Mouse (Mus musculus) gastrocnemius, adult 18-20 months (tissue): Measurements from ENCODE around the gene Sbk1. TPM values are rescaled to one million over a fixed set of nuclear protein-coding genes. Genes with fewer than 3 reads are reported as not detected.

Experiments
- DNase-seq: peaks from one replicate; pipeline ENCODE4 v3.0.0; 2021; ENCODE audit warnings: low spot score
- total RNA-seq, 2 experiments: library from RNA; stranded (reverse); gene quantifications; 2 replicates each; pipeline ENCODE4 v1.2.3; 2021

Sbk1 gene
- total RNA-seq, 2 experiments from 2014 or later: 18.7 to 18.8 TPM

DNA sequence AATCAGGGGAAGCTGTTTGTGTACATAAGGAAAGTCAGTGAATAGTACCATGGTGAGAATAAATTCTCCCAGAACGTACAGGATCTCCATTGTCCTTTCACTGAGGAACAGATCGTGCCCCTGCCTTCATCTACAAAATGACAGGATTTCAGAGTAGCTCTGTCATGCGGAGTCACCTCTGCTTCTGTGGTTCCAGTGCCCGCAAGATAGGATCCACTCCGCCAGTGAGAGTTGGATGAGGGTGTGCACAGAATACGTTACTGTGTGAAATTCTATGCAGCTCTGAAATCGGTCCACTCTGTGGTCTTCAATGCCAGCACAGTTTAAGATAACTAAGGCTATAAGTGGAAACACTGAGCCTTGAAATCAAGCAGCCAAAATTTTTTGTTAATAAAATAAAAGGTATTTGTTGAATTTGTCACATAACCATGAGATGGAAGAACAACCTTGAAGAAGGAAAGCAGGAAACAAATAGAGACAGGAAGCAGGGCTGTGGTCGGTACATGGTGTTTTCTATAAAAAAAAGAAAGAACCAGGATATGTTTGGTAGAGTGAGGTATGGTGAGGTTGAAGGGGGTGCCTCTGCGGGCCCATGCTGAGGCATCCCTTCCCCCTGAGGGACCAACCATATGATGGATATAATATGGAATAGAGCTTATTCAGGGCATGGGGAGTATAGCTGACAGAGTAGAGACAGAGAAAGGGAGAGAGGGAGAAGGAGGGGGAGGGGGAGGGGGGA is 57.7 kb downstream of the Sbk1 start:
- no peak for DNase-seq

GRCm38 (mm10) chr7:126330693-126331092 is 58.3 kb downstream of the Sbk1 start:
- no peak for DNase-seq

- DNase-seq: no peak
These were observed 60.3 kb downstream of the Sbk1 start for GRCm38 (mm10) chr7:126332691-126333090.

DNA sequence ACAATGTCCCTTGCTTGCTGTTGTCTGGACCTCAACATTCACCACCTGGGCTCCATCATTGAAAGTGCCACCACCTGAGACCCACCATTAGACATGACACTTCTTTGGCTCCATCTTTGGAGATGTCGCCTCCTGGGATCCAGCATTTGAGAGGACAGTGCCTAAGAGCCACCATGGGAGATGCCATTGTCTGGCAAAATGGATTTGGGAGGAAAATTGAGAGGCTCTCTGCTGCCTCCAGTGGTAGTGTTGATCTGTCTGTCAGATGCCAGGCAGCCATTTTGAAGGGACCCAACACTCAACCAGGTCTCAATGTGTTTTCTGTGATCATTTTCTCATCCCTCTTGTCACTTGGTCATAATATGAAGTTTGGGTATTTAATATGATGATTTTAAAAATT is 63.1 kb downstream of the Sbk1 start:
- no peak for DNase-seq

DNA sequence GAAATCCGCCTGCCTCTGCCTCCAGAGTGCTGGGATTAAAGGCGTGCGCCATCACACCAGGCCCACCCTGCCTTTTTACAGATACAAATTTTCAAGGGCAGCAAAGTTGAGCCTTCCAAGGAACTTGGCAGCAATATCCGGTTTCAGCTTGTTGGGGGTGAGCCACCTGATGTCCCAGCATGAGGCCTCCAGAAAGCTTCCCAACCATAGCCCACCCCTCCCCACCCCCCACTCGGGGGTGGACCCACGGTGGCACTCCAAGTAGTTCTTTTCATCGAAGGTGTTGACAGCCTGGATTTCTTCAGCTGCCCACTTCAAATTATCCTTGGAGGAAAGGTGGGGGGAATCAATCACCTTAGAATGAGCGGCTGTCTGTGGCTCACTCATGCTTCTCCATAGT is 66.5 kb downstream of the Sbk1 start:
- no peak for DNase-seq

DNA sequence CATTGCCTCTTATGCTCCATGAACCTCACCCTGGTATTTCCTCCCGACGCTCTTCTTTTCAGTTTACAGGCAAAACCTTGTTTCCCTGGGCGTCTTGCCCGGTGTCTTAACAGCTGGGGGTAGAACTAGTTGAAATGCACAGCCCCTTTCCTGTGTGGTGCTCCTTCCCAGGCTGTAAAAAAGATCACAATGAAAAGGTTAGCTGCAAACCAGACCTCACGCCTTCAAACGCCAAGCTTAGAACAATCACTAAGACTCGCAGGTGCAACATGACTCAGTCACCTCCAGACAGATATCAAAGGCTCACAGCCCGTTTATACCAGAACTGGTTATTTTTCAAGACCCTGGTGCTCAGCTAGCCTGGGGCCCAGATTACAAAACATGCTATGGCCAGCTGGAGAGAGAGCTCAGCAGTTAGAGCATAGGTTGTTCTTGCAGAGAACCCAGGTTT is 67.1 kb downstream of the Sbk1 start:
- DNase-seq: no peak

- no peak for DNase-seq
These were observed 67.8 kb downstream of the Sbk1 start for GRCm38 (mm10) chr7:126340206-126340618.

DNA sequence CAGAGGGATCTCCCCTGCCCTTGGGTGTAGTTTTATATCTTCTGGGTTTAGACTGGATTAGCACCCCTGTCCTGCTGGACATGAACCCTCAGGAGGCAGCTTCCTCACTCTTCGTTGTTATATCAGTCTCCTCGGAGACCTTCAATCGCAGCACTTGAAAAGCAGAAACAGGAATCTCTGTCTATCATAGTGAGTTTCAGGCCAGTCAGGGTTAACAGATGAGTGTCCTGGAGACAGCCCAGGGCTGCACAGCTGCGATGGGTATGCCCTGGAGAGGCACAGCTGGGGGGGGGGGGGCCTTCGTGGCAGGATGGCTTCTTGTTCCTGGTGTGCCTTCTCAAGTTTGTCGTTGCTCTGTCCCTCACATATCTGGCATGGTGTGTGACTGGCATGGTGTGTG is 68.5 kb downstream of the Sbk1 start:
- no peak for DNase-seq

Other genes starting within 250 kb of the Sbk1 start
- under 1 TPM in 1 of 2 experiments, not detected in 1; 0.05 TPM for gene Gsg1l, start 190.2 kb upstream of the Sbk1 start, total RNA-seq
- 10 to 100 TPM; 11.5 to 11.8 TPM for gene Xpo6, start 72.1 kb upstream of the Sbk1 start, total RNA-seq
- gene Lat, start 97.0 kb downstream of the Sbk1 start, total RNA-seq: under 1 TPM; 0.21 to 0.37 TPM
- gene Spns1, start 104.8 kb downstream of the Sbk1 start, total RNA-seq: 10 to 100 TPM; 21.2 to 23.5 TPM
- gene Nfatc2ip, start 124.1 kb downstream of the Sbk1 start, total RNA-seq: 1 to 10 TPM; 3.3 to 3.4 TPM
- not detected for gene Cd19, start 142.3 kb downstream of the Sbk1 start, total RNA-seq
- gene Rabep2, start 156.1 kb downstream of the Sbk1 start, total RNA-seq: 10 to 100 TPM; 10.6 to 13.1 TPM
- gene Atp2a1, start 190.5 kb downstream of the Sbk1 start, total RNA-seq: over 10,000 TPM; 23,271 to 27,147 TPM
- 10 to 100 TPM; 49.2 to 51.0 TPM for gene Sh2b1, start 202.8 kb downstream of the Sbk1 start, total RNA-seq
- gene Tufm, start 214.7 kb downstream of the Sbk1 start, total RNA-seq: 100 to 1,000 TPM; 118 to 124 TPM
- 10 to 100 TPM; 28.4 to 33.1 TPM for gene Atxn2l, start 230.8 kb downstream of the Sbk1 start, total RNA-seq